Mouse (Mus musculus) liver, embryonic 13.5 days (tissue): ENCODE measurements around the gene Trap1. TPM values are rescaled to one million over a fixed set of nuclear protein-coding genes. Genes with fewer than 3 reads are reported as not detected.
A peak's percentile ranks its signal among the peaks of the same experiment; 100 is the strongest.
"Not testable (repeated sequence)": the region's sequence is repeated elsewhere in the genome, so short reads cannot be mapped to it uniquely, and the experiment has no call there.

Source experiments
- ATAC-seq: fragments of 200-750 bp; cut with Nextera tagmentation; 2 replicates; pipeline ENCODE4 v1.8.0; 2017; ENCODE audit warnings: low read depth, mild to moderate bottlenecking, moderate number of reproducible peaks, moderate library complexity
- DNase-seq: peaks from one replicate; pipeline ENCODE4 v3.0.0; 2022
- H3K27ac ChIP-seq: fragments of 300-500 bp; sonication (generic); 2 replicates; pipeline ENCODE4 v1.5.1; 2015; ENCODE audit warnings: moderate library complexity, mild to moderate bottlenecking, inconsistent platforms
- H3K27me3 ChIP-seq: fragments of 300-500 bp; sonication (generic); 2 replicates; pipeline ENCODE4 v1.6.1; 2015; ENCODE audit warnings: mild to moderate bottlenecking, inconsistent platforms
- H3K36me3 ChIP-seq: fragments of 300-500 bp; sonication (generic); 2 replicates; pipeline ENCODE4 v1.6.1; 2015; ENCODE audit warnings: mild to moderate bottlenecking, inconsistent platforms
- H3K4me1 ChIP-seq: fragments of 300-500 bp; sonication (generic); replicated peaks from 2 replicates; pipeline ENCODE4 v1.6.1; 2015; ENCODE audit warnings: inconsistent platforms
- H3K4me2 ChIP-seq: fragments of 300-500 bp; sonication (generic); 2 replicates; pipeline ENCODE4 v1.6.1; 2015; ENCODE audit warnings: inconsistent platforms, mild to moderate bottlenecking, moderate library complexity
- H3K4me3 ChIP-seq: fragments of 300-500 bp; sonication (generic); replicated peaks from 2 replicates; pipeline ENCODE4 v1.5.1; 2015; ENCODE audit warnings: mild to moderate bottlenecking, inconsistent platforms
- H3K9ac ChIP-seq: fragments of 300-500 bp; sonication (generic); 2 replicates; pipeline ENCODE4 v1.6.1; 2015; ENCODE audit warnings: mild to moderate bottlenecking, inconsistent platforms
- H3K9me3 ChIP-seq: fragments of 300-500 bp; sonication (generic); replicated peaks from 2 replicates; pipeline ENCODE4 v1.6.1; 2016; ENCODE audit warnings: inconsistent platforms
- WGBS: fragments of 180-500 bp; shearing (Covaris S2); methylation state at CpG from one replicate; pipeline ENCODE4 v1.1.7; 2015; ENCODE audit not compliant: insufficient replicate concordance; 5-methylcytosine and 5-hydroxymethylcytosine counted together
- microRNA-seq: library from miRNA; unstranded; fragments of <30 nt; microRNA quantifications from one replicate; pipeline ENCODE4, GENCODE M21; 2016
- polyA plus RNA-seq: library from polyadenylated mRNA; unstranded; fragments of >200 nt; fragmentation: Nextera tagmentation; extraction: Ambion mirVana; gene quantifications from 2 replicates; pipeline ENCODE4 v1.2.1, GENCODE M21; 2015

Trap1 gene
- polyA plus RNA-seq, 1 experiment from 2014 or later: 85.0 TPM

DNA sequence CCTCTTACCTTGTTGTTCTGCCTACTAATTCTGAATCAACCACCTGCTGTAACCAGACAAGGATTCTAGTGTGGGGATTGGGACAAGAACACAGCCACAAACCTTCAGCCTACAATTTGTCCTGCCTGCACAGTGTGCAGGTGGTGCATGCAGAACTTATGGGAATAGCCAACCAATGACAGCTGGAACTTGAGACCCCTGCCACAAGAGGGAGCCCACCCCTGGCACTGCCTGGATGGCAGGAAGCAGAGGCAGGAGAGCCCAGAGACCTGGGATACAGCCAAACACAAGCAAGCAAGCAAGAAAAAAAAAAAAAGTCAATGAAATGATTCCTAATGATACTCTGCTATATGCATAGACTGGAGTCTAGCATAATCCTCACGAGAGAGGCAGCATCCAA lies 56.4 kb downstream of the Trap1 start:
- DNase-seq (no peak), ATAC-seq (no peak)

DNA sequence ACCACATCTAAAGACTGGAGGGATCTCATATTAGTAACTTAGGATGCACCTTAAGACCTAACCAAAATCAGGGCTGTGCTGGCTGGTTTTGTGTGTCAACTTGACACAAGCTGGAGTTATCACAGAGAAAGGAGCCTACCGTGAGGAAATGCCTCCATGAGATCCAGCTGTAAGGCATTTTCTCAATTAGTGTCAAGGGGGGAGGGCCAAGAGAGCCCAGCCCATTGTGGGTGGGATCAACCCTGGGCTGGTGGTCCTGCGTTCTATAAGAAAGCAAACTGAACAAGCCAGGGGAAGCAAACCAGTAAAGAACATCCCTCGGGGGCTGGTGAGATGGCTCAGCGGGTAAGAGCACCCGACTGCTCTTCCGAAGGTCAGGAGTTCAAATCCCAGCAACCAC lies 60.2 kb downstream of the Trap1 start:
- H3K9me3 ChIP-seq, H3K27me3 ChIP-seq, H3K27ac ChIP-seq, DNase-seq, ATAC-seq, H3K9ac ChIP-seq, H3K4me2 ChIP-seq, H3K36me3 ChIP-seq, H3K4me3 ChIP-seq: not testable (repeated sequence)
- WGBS: 81% methylated on average over 6 of the region's 6 CpGs
- peaks cover 15% of the 10 kb centered on the region for H3K4me1 ChIP-seq

More for the DNA sequence above, 56.4 kb downstream of the Trap1 start:
- 70% methylated on average over 1 of the region's 1 CpGs for WGBS
- H3K4me3 ChIP-seq: no peak overlapping the region
- no peak overlapping the region for H3K4me2 ChIP-seq
- H3K36me3 ChIP-seq: no peaks in the 10 kb centered on the region
- H3K27ac ChIP-seq: no peak overlapping the region
- no peaks in the 10 kb centered on the region for H3K9me3 ChIP-seq
- no peak overlapping the region for H3K9ac ChIP-seq
- no peaks in the 10 kb centered on the region for H3K4me1 ChIP-seq
- H3K27me3 ChIP-seq: no peaks in the 10 kb centered on the region

DNA sequence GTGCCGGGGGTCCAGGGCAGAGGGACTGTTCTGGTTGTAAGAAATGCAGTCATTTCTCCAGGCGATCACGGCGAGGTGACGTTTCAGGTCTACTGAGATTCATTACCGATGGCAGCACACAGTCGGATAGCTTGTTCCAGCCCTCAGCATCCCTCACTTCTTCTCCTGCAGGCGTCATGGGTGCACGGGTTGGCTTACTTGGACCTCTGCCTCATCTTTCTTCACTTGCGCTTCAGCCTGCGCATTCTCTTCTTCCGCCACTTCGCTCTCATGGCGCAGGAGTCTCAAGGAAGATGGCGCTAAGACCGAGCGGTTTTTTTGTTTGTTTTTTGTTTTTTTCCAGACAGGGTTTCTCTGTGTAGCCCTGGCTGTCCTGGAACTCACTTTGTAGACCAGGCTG lies 60.8 kb downstream of the Trap1 start:
- peaks cover 20% of the 10 kb centered on the region for H3K4me1 ChIP-seq
- ATAC-seq, H3K9me3 ChIP-seq, H3K4me3 ChIP-seq, H3K9ac ChIP-seq, H3K27me3 ChIP-seq, DNase-seq, H3K36me3 ChIP-seq, H3K27ac ChIP-seq, H3K4me2 ChIP-seq: not testable (repeated sequence)
- WGBS: 73% methylated on average over 17 of the region's 17 CpGs

DNA sequence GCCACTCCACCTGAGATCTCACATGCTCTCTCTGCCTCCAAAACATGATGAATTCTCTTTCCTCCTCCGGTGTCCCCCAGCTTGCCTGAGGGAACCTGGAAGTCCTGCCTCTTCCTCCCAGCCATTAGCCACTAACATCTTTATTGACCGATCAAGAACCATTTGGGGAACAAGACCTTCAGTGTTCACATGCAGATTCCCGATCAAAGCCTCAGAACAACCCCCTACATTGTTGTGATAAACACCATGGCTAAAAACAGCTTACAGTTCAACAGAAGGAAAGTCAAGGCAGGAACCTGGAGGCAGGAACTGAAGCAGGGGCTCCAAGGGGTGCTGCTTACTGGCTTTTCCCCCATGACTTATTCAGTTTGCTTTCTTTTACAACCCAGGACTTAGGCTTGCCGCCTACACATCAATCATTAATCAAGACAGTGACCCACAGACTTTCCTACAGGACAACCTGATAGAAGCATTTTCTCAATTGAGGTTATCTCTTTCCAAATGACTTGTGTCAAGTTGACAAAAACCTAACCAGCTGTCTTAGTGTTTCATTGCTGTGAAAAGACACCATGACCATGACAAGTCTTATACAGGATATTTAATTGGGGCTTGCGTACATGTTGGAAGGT lies 63.5 kb downstream of the Trap1 start:
- no peak for ATAC-seq
- H3K27ac ChIP-seq: no peak overlapping the region
- 77% methylated on average over 5 of the region's 5 CpGs for WGBS
- peaks cover 25% of the 10 kb centered on the region for H3K4me1 ChIP-seq
- H3K9me3 ChIP-seq: 0 out of 2 replicates have a peak, but pooled peaks cover 6% of the 10 kb centered on the region
- H3K27me3 ChIP-seq: no peaks in the 10 kb centered on the region
- H3K36me3 ChIP-seq: no peaks in the 10 kb centered on the region
- H3K4me2 ChIP-seq: no peak overlapping the region
- no peak overlapping the region for H3K9ac ChIP-seq
- DNase-seq: no peak
- H3K4me3 ChIP-seq: no peak overlapping the region

DNA sequence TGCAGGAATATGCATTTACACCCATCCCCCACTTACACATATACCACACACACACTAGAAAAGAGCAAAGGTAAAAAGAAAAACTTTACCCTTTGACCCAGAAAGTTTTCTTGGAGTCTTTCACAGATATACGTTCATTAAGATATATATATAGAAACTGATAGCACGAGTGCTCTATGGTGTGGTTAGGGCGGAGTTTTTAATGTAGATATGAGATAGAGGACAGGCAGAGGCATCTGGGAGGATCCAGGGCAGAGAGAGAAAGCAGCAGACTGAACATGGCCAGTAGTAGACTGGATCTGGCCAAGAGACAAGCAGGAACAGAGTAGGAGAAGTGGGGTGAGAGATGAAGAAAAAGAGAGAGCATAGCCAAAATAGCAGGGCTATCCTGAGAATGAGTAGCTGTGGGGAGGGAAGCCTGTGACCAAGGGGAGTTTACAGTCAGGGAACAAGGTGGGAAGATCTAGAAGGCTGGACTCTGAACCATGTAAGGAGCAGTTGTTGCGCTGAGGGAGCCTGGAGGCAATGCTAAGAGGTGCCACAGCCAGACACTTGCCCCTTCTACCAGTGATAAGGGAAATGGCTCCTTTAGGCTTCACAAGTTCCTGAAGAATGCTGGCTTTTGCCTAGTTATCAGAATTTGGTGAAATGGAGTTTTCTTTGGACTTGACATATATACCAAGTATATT lies 64.6 kb downstream of the Trap1 start:
- Histone ChIP-seq H3K4me3 (no peak overlapping the region), H3K9ac (peak overlapping the region; percentile 30), H3K27ac (peak overlapping the region; percentile 72)

DNA sequence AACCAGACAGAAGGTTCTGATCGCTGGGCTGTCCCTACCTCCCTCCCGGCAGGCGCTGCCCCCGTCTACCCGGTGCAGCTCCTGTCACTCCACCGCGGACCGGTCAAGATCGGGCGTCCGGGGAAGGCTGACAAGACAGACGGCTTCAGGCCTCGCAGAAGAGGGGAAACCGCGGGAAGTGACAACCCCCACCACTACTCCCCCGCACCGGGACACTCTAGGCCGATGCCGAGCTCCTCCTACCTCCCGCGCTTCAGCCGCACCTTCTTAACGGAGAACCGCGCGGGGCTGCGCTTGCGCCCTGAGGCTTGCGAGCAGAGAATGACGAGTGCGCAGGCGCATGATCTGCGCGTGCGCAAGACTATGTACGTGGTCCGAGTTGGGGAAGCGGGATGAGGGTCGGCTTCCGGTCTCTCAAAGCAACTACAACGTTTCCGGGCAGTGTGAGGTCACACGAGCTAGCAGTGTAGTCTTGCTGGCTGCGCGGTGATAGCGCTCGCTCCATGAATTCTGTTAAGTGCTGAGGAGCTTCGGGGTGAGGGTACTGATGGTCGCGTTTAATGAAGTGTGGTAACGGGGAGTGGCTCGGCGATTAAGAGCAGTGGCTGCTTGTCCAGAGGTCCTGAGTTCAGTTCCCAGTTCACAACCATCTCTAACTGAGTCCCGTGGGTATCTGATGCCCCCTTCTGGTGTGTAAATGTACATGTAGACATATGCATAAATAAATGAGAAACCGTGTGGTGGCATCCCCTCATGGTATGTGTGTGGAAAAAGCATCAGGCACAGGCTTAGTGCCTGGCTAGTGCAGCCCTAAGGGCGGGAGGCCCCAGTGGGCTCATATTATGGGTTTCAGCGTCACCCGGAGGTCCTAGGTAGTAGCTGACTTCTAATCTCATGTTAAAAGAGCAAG lies 73.9 kb downstream of the Trap1 start, which contains the start of gene Slx4:
TSS of gene Slx4 (minus strand) at position 282 of the 910 bp plus-strand sequence.
- H3K4me3 ChIP-seq: peak within 1 kb of the TSS; percentile 84
- DNase-seq (peak; percentile 93), ATAC-seq (peak; percentile 94)
- peak within 1 kb of the TSS; percentile 82 for H3K4me2 ChIP-seq
- no peaks in the 10 kb centered on the region for H3K9me3 ChIP-seq
- peaks cover 27% of the 10 kb centered on the region for H3K4me1 ChIP-seq
- WGBS: 1% methylated on average over 58 of the region's 58 CpGs
- no peaks in the 10 kb centered on the region for H3K27me3 ChIP-seq
- H3K9ac ChIP-seq: peak within 1 kb of the TSS; percentile 88
- H3K36me3 ChIP-seq: peaks cover 27% of the 10 kb centered on the region
- peak within 1 kb of the TSS; percentile 87 for H3K27ac ChIP-seq

More for the DNA sequence above, 64.6 kb downstream of the Trap1 start:
- Histone ChIP-seq H3K4me2 (peak overlapping the region; percentile 47), H3K9me3 (0 out of 2 replicates have a peak, but pooled peaks cover 6% of the 10 kb centered on the region), H3K36me3 (no peaks in the 10 kb centered on the region), H3K4me1 (peaks cover 28% of the 10 kb centered on the region), H3K27me3 (no peaks in the 10 kb centered on the region)
- 24% methylated on average over 4 of the region's 4 CpGs for WGBS
- DNase-seq (peak; percentile 30), ATAC-seq (peak; percentile 99)

Small RNA genes lying within 50 kb of the gene (microRNA-seq; reads per million reads assigned to microRNA genes)
- not detected for gene Gm23413

Other genes starting within 250 kb of the Trap1 start
- not detected in 2 replicates for gene Olfr15, start 246.9 kb downstream of the Trap1 start, polyA plus RNA-seq
- 0.13 and 0.27 TPM in 2 replicates for gene Zfp174, start 230.6 kb downstream of the Trap1 start, polyA plus RNA-seq
- 22.9 and 25.3 TPM in 2 replicates for gene Naa60, start 205.5 kb downstream of the Trap1 start, polyA plus RNA-seq
- gene Zfp597, start 193.3 kb downstream of the Trap1 start, polyA plus RNA-seq: 2.3 and 2.7 TPM in 2 replicates
- gene Gm20695, start 193.2 kb downstream of the Trap1 start, polyA plus RNA-seq: 0.47 and 1.2 TPM in 2 replicates
- gene 1700037C18Rik, start 169.1 kb downstream of the Trap1 start, polyA plus RNA-seq: 2.8 and 4.2 TPM in 2 replicates
- 10.1 and 10.8 TPM in 2 replicates for gene Cluap1, start 169.0 kb downstream of the Trap1 start, polyA plus RNA-seq
- 0.28 and 0.31 TPM in 2 replicates for gene Nlrc3, start 101.2 kb downstream of the Trap1 start, polyA plus RNA-seq
- gene Slx4, start 74.1 kb downstream of the Trap1 start, polyA plus RNA-seq: 6.2 and 8.1 TPM in 2 replicates
- gene Dnase1, start 40.9 kb downstream of the Trap1 start, polyA plus RNA-seq: 0.95 and 1.6 TPM in 2 replicates
- gene Crebbp, start 136.2 kb upstream of the Trap1 start, polyA plus RNA-seq: 8.8 and 9.1 TPM in 2 replicates